ENCODE assay signal across 9 mouse cellular contexts in the genomic region with DNA sequence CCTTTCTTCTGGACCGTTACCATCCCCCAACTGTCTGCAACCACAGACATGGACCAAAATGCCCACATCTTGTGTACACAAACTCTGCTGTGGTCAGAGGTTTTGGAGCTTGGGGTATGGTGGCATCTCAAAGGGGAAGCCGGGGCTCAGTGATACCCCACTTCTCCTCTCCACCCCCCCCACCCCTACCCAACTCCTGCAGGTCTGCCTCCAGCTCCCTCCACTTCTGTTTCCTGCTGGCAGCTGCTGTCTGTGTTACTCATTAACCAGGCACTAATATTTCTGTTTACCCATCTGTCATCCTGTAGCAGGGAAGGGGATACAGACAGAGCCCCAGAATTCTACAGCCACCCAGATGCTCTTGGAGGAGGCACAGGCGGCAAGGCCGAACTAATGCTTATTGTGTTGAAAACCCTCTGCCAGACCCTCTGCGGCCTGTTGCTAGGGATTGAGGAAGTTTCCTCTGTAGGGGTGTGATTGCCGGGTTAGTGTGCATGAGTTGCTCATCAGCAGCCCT. TPM values are rescaled to one million over a fixed set of nuclear protein-coding genes. Genes with fewer than 3 reads are reported as not detected.
A peak's percentile ranks its signal among the peaks of the same experiment; 100 is the strongest.
DNase-seq lines count a peak whose midpoint lies in the region; ATAC-seq and TF ChIP-seq lines count a peak whose summit lies in the region.
"Had no signal": no experiment of that assay in that cellular context is flagged by ENCODE, and none has a peak within 500 bp of the region (broad histone marks: within the 10 kb centered on the region; RNA-seq: fewer than 3 reads in every experiment).

No protein-coding gene starts in this region.

- peak; percentile 6; the same call in 1 of the 2 replicates for TF ChIP-seq EP300 in liver, postnatal 0 days (IDR thresholded peaks at IDR 0.05; ENCODE audit: low read depth)

- no peaks in the 10 kb centered on the region for H3K27me3 ChIP-seq in intestine, embryonic 16.5 days (replicated peaks; ENCODE audit: control insufficient read depth, insufficient read depth, low read length)
- no peaks in the 10 kb centered on the region for H3K27me3 ChIP-seq in liver, postnatal 0 days (ENCODE audit: insufficient read depth, low read length)

- no peak for TF ChIP-seq CTCF in liver, postnatal 0 days (IDR thresholded peaks at IDR 0.05; ENCODE audit: low read depth)

- peak; percentile 22 for DNase-seq in urinary bladder, postnatal 14 days (ENCODE audit: low spot score)
- DNase-seq in urinary bladder, postnatal 4 days (ENCODE audit: low spot score in 2 of 2) = no peak
- peak; percentile 52 for DNase-seq in liver, postnatal 0 days
- no peak for DNase-seq in cerebellum, postnatal 14 days
- DNase-seq in adipocyte (ENCODE audit: low spot score) = no peak
- no peak for DNase-seq in ovary, postnatal 14 days (ENCODE audit: low spot score)

- H3K4me3 ChIP-seq in intestine, embryonic 16.5 days (ENCODE audit: low read length) = no peak overlapping the region
- H3K4me3 ChIP-seq in liver, postnatal 0 days (ENCODE audit: low read depth, low read length) = 0 out of 2 replicates have a peak overlapping the region, but pooled peaks have one; percentile 8
- H3K4me3 ChIP-seq: myocyte had no signal

- H3K4me1 ChIP-seq in intestine, embryonic 16.5 days (ENCODE audit: control insufficient read depth, insufficient read depth, low read length) = peaks cover 12% of the 10 kb centered on the region; the same call in 1 of the 2 replicates
- peaks cover 14% of the 10 kb centered on the region for H3K4me1 ChIP-seq in liver, postnatal 0 days (ENCODE audit: insufficient read depth)

- H3K27ac ChIP-seq in intestine, embryonic 16.5 days (ENCODE audit: low read length) = peak overlapping the region; percentile 78
- H3K27ac ChIP-seq in liver, postnatal 0 days (ENCODE audit: low read depth) = peak overlapping the region; percentile 89
- H3K27ac ChIP-seq: kidney, postnatal 0 days had no signal

- ATAC-seq in intestine, embryonic 16.5 days = peak; percentile 88
- peak; percentile 78 for ATAC-seq in liver, postnatal 0 days

- 0 out of 2 replicates have a peak overlapping the region, but pooled peaks have one; percentile 19 for H3K9ac ChIP-seq in intestine, embryonic 16.5 days (ENCODE audit: low read depth, low read length)
- H3K9ac ChIP-seq in liver, postnatal 0 days (replicated peaks) = 0 out of 2 replicates have a peak overlapping the region, but pooled peaks have one; percentile 16

- peak overlapping the region; percentile 22 for H3K4me2 ChIP-seq in intestine, embryonic 16.5 days (ENCODE audit: low read depth, low read length)
- H3K4me2 ChIP-seq in liver, postnatal 0 days (ENCODE audit: low read depth, low read length) = peak overlapping the region; percentile 53

- H3K9me3 ChIP-seq in intestine, embryonic 16.5 days (ENCODE audit: control insufficient read depth, low read length) = no peaks in the 10 kb centered on the region
- no peaks in the 10 kb centered on the region for H3K9me3 ChIP-seq in liver, postnatal 0 days (ENCODE audit: low read length)

- H3K36me3 ChIP-seq in intestine, embryonic 16.5 days (ENCODE audit: control insufficient read depth, insufficient read depth, low read length) = no peaks in the 10 kb centered on the region
- H3K36me3 ChIP-seq in liver, postnatal 0 days (replicated peaks; ENCODE audit: insufficient read depth, low read length) = no peaks in the 10 kb centered on the region

- 38% methylated on average over 6 of the region's 6 CpGs for WGBS in intestine, embryonic 16.5 days
- 18% methylated on average over 6 of the region's 6 CpGs for WGBS in liver, postnatal 0 days (ENCODE audit: insufficient replicate concordance)

RNA-seq across cellular contexts. Expression of a gene that starts 11.2 kb away (rescaled TPM):
- 10.9 and 11.7 TPM in 2 replicates for polyA plus RNA-seq in intestine, embryonic 16.5 days (2015; fragmentation: Nextera tagmentation; extraction: Ambion mirVana)
- 1.6 and 2.1 TPM in 2 replicates for polyA plus RNA-seq in liver, postnatal 0 days (2015; fragmentation: Nextera tagmentation; extraction: Ambion mirVana)
- polyA plus RNA-seq: myocyte had no signal

RNA-seq across cellular contexts. Expression of a gene that starts 24.7 kb away (rescaled TPM):
- polyA plus RNA-seq in intestine, embryonic 16.5 days (2015; fragmentation: Nextera tagmentation; extraction: Ambion mirVana) = 1.5 and 3.4 TPM in 2 replicates
- polyA plus RNA-seq in liver, postnatal 0 days (2015; fragmentation: Nextera tagmentation; extraction: Ambion mirVana) = not detected in 2 replicates
- polyA plus RNA-seq: myocyte had no signal

RNA-seq across cellular contexts. Expression of a gene that starts 43.6 kb away (rescaled TPM):
- polyA plus RNA-seq in intestine, embryonic 16.5 days (2015; fragmentation: Nextera tagmentation; extraction: Ambion mirVana) = 0.78 TPM in 2 replicates
- polyA plus RNA-seq in liver, postnatal 0 days (2015; fragmentation: Nextera tagmentation; extraction: Ambion mirVana) = not detected in 2 replicates
- polyA plus RNA-seq: myocyte had no signal

RNA-seq across cellular contexts. Expression of a gene that starts 48.8 kb away (rescaled TPM):
- 4.4 and 5.8 TPM in 2 replicates for polyA plus RNA-seq in intestine, embryonic 16.5 days (2015; fragmentation: Nextera tagmentation; extraction: Ambion mirVana)
- polyA plus RNA-seq in liver, postnatal 0 days (2015; fragmentation: Nextera tagmentation; extraction: Ambion mirVana) = 1.5 and 1.8 TPM in 2 replicates
- polyA plus RNA-seq: myocyte had no signal

RNA-seq across cellular contexts. Expression of a gene that starts 49.0 kb away (rescaled TPM):
- 0.35 and 0.37 TPM in 2 replicates for polyA plus RNA-seq in intestine, embryonic 16.5 days (2015; fragmentation: Nextera tagmentation; extraction: Ambion mirVana)
- 0.06 TPM in 1 of 2 replicates, not detected in the other for polyA plus RNA-seq in liver, postnatal 0 days (2015; fragmentation: Nextera tagmentation; extraction: Ambion mirVana)
- polyA plus RNA-seq: myocyte had no signal

Comparison
In these comparisons a context has a peak if more than half of its experiments do, and no peak if none do; other contexts are left out.
1. DNase-seq: peak in urinary bladder, postnatal 14 days (single experiment) and liver, postnatal 0 days (single experiment); none in urinary bladder, postnatal 4 days (0 of 2), cerebellum, postnatal 14 days (0 of 2), adipocyte (single experiment) and ovary, postnatal 14 days (single experiment).